Mouse (Mus musculus) kidney, embryonic 15.5 days (tissue): Measurements from ENCODE around the gene Fnbp1. TPM values are rescaled to one million over a fixed set of nuclear protein-coding genes. Genes with fewer than 3 reads are reported as not detected.

ENCODE experiments used
- ATAC-seq: fragments of 200-750 bp; cut with Nextera tagmentation; replicated peaks from 2 replicates; pipeline ENCODE4 v1.8.0; 2017; ENCODE audit warnings: moderate TSS enrichment; ENCODE audit not compliant: low FRiP score
- H3K27ac ChIP-seq: fragments of 300-500 bp; sonication (generic); 2 replicates; pipeline ENCODE4 v1.5.1; 2015; ENCODE audit warnings: mild to moderate bottlenecking, inconsistent platforms
- H3K27me3 ChIP-seq: fragments of 300-500 bp; sonication (generic); 2 replicates; pipeline ENCODE4 v1.6.1; 2015; ENCODE audit warnings: inconsistent platforms
- H3K36me3 ChIP-seq: fragments of 300-500 bp; sonication (generic); 2 replicates; pipeline ENCODE4 v1.6.1; 2015; ENCODE audit warnings: inconsistent platforms
- H3K4me1 ChIP-seq: fragments of 300-500 bp; sonication (generic); 2 replicates; pipeline ENCODE4 v1.6.1; 2015; ENCODE audit warnings: inconsistent platforms
- H3K4me2 ChIP-seq: fragments of 300-500 bp; sonication (generic); 2 replicates; pipeline ENCODE4 v1.6.1; 2015; ENCODE audit warnings: moderate library complexity, mild to moderate bottlenecking, inconsistent platforms
- H3K4me3 ChIP-seq: fragments of 300-500 bp; sonication (generic); replicated peaks from 2 replicates; pipeline ENCODE4 v1.5.1; 2015; ENCODE audit warnings: mild to moderate bottlenecking, inconsistent platforms
- H3K9ac ChIP-seq: fragments of 300-500 bp; sonication (generic); 2 replicates; pipeline ENCODE4 v1.6.1; 2015; ENCODE audit warnings: mild to moderate bottlenecking, inconsistent platforms
- H3K9me3 ChIP-seq: fragments of 300-500 bp; sonication (generic); replicated peaks from 2 replicates; pipeline ENCODE4 v1.6.1; 2016; ENCODE audit warnings: inconsistent platforms
- WGBS: fragments of 180-500 bp; shearing (Covaris S2); methylation state at CpG from one replicate; pipeline ENCODE4 v1.1.7; 2015; ENCODE audit warnings: mixed read lengths; 5-methylcytosine and 5-hydroxymethylcytosine counted together
- polyA plus RNA-seq: library from polyadenylated mRNA; unstranded; fragments of >200 nt; fragmentation: Nextera tagmentation; extraction: Ambion mirVana; gene quantifications from 2 replicates; pipeline ENCODE4 v1.2.1, GENCODE M21; 2015

Fnbp1 gene
- polyA plus RNA-seq, 1 experiment from 2014 or later, result 22.4 TPM

DNA sequence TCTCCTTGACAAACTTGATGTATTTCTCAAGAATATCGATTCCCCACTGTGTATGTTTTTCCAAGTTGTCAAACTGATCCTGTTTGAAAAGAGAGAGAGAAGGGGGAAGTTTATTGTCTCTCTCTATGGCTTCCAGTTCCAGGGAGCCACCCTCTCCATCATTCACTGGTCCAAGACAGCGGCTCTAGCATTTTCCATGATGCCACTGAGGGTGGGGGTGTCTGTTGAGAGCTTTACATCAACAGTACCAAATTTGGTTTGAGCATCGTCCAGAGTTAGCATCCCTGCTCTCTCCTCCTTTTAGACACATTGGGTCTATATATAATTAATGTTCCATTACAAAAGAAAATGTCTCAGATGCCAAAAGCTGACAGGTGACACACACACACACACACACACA, 36.5 kb downstream of the Fnbp1 start:
- Histone ChIP-seq H3K27ac (no peak overlapping the region), H3K9ac (no peak overlapping the region), H3K4me3 (no peak overlapping the region), H3K36me3 (peaks cover 1% of the 10 kb centered on the region; the same call in 1 of the 2 replicates), H3K9me3 (no peaks in the 10 kb centered on the region), H3K4me1 (peaks cover 38% of the 10 kb centered on the region), H3K4me2 (no peak overlapping the region), H3K27me3 (no peaks in the 10 kb centered on the region)
- 60% methylated on average over 3 of the region's 3 CpGs for WGBS
- no peak for ATAC-seq

DNA sequence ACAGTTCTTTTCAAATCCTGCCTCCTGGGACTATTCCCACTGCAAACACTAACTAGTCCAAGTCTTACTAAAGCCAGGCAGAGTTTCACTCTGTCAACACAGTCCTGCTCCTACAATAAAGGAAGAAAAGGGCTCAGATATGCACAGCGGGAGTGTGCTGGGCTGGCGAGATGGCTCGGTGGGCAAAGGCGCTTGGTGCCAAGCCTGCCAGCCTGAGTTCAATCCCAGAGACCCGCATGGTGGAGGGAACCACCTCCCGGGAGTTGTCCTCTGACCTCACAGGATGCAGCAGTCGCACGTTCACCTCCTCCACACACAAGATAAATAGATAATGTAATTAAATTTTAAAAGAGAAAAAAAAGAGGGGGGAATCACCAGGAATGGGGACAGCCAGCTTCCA, 38.5 kb downstream of the Fnbp1 start:
- Histone ChIP-seq H3K4me2 (no peak overlapping the region), H3K4me3 (no peak overlapping the region), H3K9me3 (no peaks in the 10 kb centered on the region), H3K4me1 (peaks cover 35% of the 10 kb centered on the region), H3K27ac (no peak overlapping the region), H3K9ac (no peak overlapping the region), H3K36me3 (peaks cover 6% of the 10 kb centered on the region), H3K27me3 (no peaks in the 10 kb centered on the region)
- WGBS, result 50% methylated on average over 8 of the region's 8 CpGs
- no peak for ATAC-seq

- Histone ChIP-seq H3K9ac (no peak overlapping the region), H3K9me3 (no peaks in the 10 kb centered on the region), H3K36me3 (peaks cover 6% of the 10 kb centered on the region), H3K27me3 (no peaks in the 10 kb centered on the region), H3K4me1 (peaks cover 23% of the 10 kb centered on the region), H3K27ac (no peak overlapping the region), H3K4me3 (no peak overlapping the region), H3K4me2 (no peak overlapping the region)
- WGBS, result 90% methylated on average over 3 of the region's 3 CpGs
- no peak for ATAC-seq
These were observed 40.5 kb downstream of the Fnbp1 start for GRCm38 (mm10) chr2:31101285-31101684.

- Histone ChIP-seq H3K4me3 (no peak overlapping the region), H3K9ac (no peak overlapping the region), H3K27me3 (no peaks in the 10 kb centered on the region), H3K4me1 (peaks cover 41% of the 10 kb centered on the region), H3K27ac (no peak overlapping the region), H3K9me3 (no peaks in the 10 kb centered on the region), H3K36me3 (peaks cover 6% of the 10 kb centered on the region), H3K4me2 (no peak overlapping the region)
- ATAC-seq, result no peak
- 58% methylated on average over 8 of the region's 8 CpGs for WGBS
These were observed 42.7 kb downstream of the Fnbp1 start for GRCm38 (mm10) chr2:31099079-31099478.

DNA sequence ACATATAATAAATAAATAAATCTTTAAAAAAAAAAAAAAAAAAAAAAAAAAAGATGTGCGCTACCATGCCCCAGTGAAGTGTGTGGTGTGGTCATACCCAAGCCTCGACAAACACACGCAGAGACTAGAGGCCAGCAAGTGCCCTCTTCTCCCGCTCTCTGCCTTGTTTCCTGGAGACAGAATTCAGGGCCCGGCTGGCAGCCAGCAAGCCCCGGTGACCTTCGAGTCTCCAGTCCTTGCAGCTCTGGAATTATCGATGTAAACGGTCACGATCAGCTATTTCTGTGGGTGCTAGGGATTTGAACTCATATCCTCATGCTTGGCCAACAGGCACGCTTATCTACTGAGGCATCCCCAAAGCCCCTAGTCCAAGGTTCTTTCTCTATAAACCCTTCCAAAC, 43.2 kb downstream of the Fnbp1 start:
- Histone ChIP-seq H3K27ac (no peak overlapping the region), H3K4me2 (no peak overlapping the region), H3K36me3 (peaks cover 6% of the 10 kb centered on the region), H3K4me3 (no peak overlapping the region), H3K27me3 (no peaks in the 10 kb centered on the region), H3K9ac (no peak overlapping the region), H3K9me3 (no peaks in the 10 kb centered on the region), H3K4me1 (peaks cover 41% of the 10 kb centered on the region)
- WGBS, result 95% methylated on average over 11 of the region's 11 CpGs
- ATAC-seq, result no peak

GRCm38 (mm10) chr2:31097276-31097675, 44.5 kb downstream of the Fnbp1 start:
- Histone ChIP-seq H3K9me3 (no peaks in the 10 kb centered on the region), H3K36me3 (peaks cover 9% of the 10 kb centered on the region), H3K4me2 (no peak overlapping the region), H3K4me1 (peaks cover 36% of the 10 kb centered on the region), H3K27me3 (no peaks in the 10 kb centered on the region), H3K27ac (no peak overlapping the region), H3K4me3 (no peak overlapping the region), H3K9ac (no peak overlapping the region)
- no peak for ATAC-seq
- WGBS, result 71% methylated on average over 2 of the region's 2 CpGs

DNA sequence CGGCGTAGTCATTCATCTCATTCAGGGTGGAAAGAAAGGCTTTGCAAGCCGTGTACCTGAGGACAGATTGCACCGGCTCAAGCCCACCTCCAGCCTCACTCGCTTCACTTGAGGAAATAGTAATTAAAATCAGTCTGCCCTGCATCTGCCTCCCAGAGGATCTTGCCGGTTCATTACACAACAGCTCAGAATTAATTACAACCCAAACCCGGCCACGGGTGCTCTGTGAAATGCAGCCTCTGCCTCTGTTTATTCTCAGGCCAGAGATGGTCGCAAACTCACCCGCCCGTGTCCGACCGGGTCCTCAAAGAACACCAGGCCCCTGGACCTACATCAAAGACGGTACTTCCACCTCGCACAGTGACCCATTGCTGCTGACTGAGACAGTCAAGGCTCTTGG, 45.7 kb downstream of the Fnbp1 start:
- H3K36me3 ChIP-seq, result peaks cover 9% of the 10 kb centered on the region
- 38% methylated on average over 15 of the region's 15 CpGs for WGBS
- H3K9ac ChIP-seq, result no peak overlapping the region
- H3K4me1 ChIP-seq, result peaks cover 36% of the 10 kb centered on the region
- H3K4me2 ChIP-seq, result peak overlapping the region; percentile 25; the same call in 1 of the 2 replicates
- 0 out of 2 replicates have a peak overlapping the region, but pooled peaks have one; percentile 5 for H3K27ac ChIP-seq
- no peak overlapping the region for H3K4me3 ChIP-seq
- H3K9me3 ChIP-seq, result no peaks in the 10 kb centered on the region
- no peaks in the 10 kb centered on the region for H3K27me3 ChIP-seq
- ATAC-seq, result peak; percentile 89

GRCm38 (mm10) chr2:31094565-31094964, 47.2 kb downstream of the Fnbp1 start:
- Histone ChIP-seq H3K9me3 (no peaks in the 10 kb centered on the region), H3K4me3 (no peak overlapping the region), H3K4me1 (peaks cover 40% of the 10 kb centered on the region), H3K36me3 (peaks cover 2% of the 10 kb centered on the region; the same call in 1 of the 2 replicates), H3K4me2 (no peak overlapping the region), H3K27ac (peak overlapping the region; percentile 19; the same call in 1 of the 2 replicates), H3K27me3 (no peaks in the 10 kb centered on the region), H3K9ac (no peak overlapping the region)
- WGBS, result 39% methylated on average over 5 of the region's 5 CpGs
- ATAC-seq, result no peak

DNA sequence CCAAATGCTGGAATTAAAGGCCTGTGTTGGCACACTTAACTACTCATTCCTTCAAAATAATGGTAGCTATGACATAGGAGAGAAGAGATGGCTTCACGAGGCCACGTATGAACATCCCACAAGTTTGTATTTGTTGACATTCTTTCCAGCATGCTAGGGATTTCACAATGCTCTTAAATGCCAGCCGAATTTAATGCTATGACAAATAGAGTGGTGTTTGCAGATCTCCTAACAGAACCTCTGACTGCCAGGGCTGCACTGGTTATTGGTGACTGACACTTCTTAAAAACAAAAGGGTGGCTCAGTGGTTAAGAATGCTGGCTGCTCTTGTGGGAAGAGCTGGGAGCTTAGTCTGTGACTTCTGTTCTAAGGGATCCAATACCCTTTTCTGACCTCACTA, 48.9 kb downstream of the Fnbp1 start:
- H3K4me3 ChIP-seq, result no peak overlapping the region
- WGBS, result 94% methylated on average over 3 of the region's 3 CpGs
- H3K27me3 ChIP-seq, result no peaks in the 10 kb centered on the region
- H3K4me1 ChIP-seq, result peaks cover 51% of the 10 kb centered on the region
- peaks cover 2% of the 10 kb centered on the region; the same call in 1 of the 2 replicates for H3K36me3 ChIP-seq
- no peak overlapping the region for H3K4me2 ChIP-seq
- no peak overlapping the region for H3K27ac ChIP-seq
- H3K9ac ChIP-seq, result no peak overlapping the region
- no peaks in the 10 kb centered on the region for H3K9me3 ChIP-seq
- no peak for ATAC-seq

GRCm38 (mm10) chr2:31091182-31091581, 50.6 kb downstream of the Fnbp1 start:
- Histone ChIP-seq H3K9ac (no peak overlapping the region), H3K4me3 (no peak overlapping the region), H3K27ac (no peak overlapping the region), H3K4me2 (no peak overlapping the region), H3K9me3 (no peaks in the 10 kb centered on the region), H3K27me3 (no peaks in the 10 kb centered on the region), H3K36me3 (peaks cover 2% of the 10 kb centered on the region; the same call in 1 of the 2 replicates), H3K4me1 (peaks cover 61% of the 10 kb centered on the region)
- 55% methylated on average over 3 of the region's 3 CpGs for WGBS
- ATAC-seq, result no peak

GRCm38 (mm10) chr2:31089607-31090006, 52.2 kb downstream of the Fnbp1 start:
- Histone ChIP-seq H3K36me3 (peaks cover 7% of the 10 kb centered on the region; the same call in 1 of the 2 replicates), H3K4me3 (no peak overlapping the region), H3K27ac (no peak overlapping the region), H3K9me3 (no peaks in the 10 kb centered on the region), H3K4me1 (peaks cover 47% of the 10 kb centered on the region), H3K27me3 (no peaks in the 10 kb centered on the region), H3K9ac (no peak overlapping the region), H3K4me2 (no peak overlapping the region)
- ATAC-seq, result no peak
- WGBS, result 84% methylated on average over 16 of the region's 16 CpGs

GRCm38 (mm10) chr2:31088871-31089270, 52.9 kb downstream of the Fnbp1 start:
- H3K4me2 ChIP-seq, result no peak overlapping the region
- peaks cover 13% of the 10 kb centered on the region for H3K36me3 ChIP-seq
- no peak overlapping the region for H3K9ac ChIP-seq
- no peak for ATAC-seq
- H3K4me1 ChIP-seq, result peaks cover 40% of the 10 kb centered on the region
- 84% methylated on average over 8 of the region's 8 CpGs for WGBS
- H3K27ac ChIP-seq, result peak overlapping the region; percentile 9; the same call in 1 of the 2 replicates
- peaks cover 6% of the 10 kb centered on the region; the same call in 1 of the 2 replicates for H3K9me3 ChIP-seq
- H3K27me3 ChIP-seq, result no peaks in the 10 kb centered on the region
- no peak overlapping the region for H3K4me3 ChIP-seq
